Mouse (Mus musculus) myocyte (in vitro differentiated cells): ENCODE data around the gene Aktip.

Source experiments
- MAX ChIP-seq: IDR thresholded peaks from one replicate; pipeline ENCODE4 v1.6.1; 2011; ENCODE audit warnings: low read depth, mild to moderate bottlenecking, control low read depth
- MYOG ChIP-seq, 3 experiments: IDR thresholded peaks; one replicate each; pipeline ENCODE4 v1.6.1; 2011; ENCODE audit warnings: control low read depth in 2 of 3, low read depth in 2 of 3, mild to moderate bottlenecking in 2 of 3; ENCODE audit not compliant: insufficient read length in 2 of 3, control insufficient read depth in 1 of 3, insufficient read depth in 1 of 3
- POLR2A ChIP-seq: IDR thresholded peaks from one replicate; pipeline ENCODE4 v1.6.1; 2011; ENCODE audit warnings: low read depth, mild to moderate bottlenecking, control low read depth, moderate library complexity; ENCODE audit not compliant: insufficient read length

GRCm38 (mm10) chr8:91199876-91200275, at the start of gene Aktip:
- TF ChIP-seq POLR2A (no peak), MYOG (IDR thresholded peaks at IDR 0.05; ENCODE audit: control insufficient read depth in 1 of 3, insufficient read depth in 1 of 3, insufficient read length in 2 of 3, low read depth in 2 of 3) (no peak), MAX (no peak)
